Mouse (Mus musculus): ENCODE results near the gene Ttc39a. TPM values are rescaled to one million over a fixed set of nuclear protein-coding genes. Genes with fewer than 3 reads are reported as not detected.
"Not testable (repeated sequence)": the region's sequence is repeated elsewhere in the genome, so short reads cannot be mapped to it uniquely, and the experiment has no call there.

The Ttc39a gene
- polyA plus RNA-seq, 1 experiment, result 0.42 TPM

- Histone ChIP-seq H3K36me3 (ENCODE audit: control insufficient read depth, insufficient read depth) (peaks cover under 1% of the 10 kb centered on the region), H3K27me3 (ENCODE audit: control insufficient read depth, insufficient read depth, insufficient read length) (no peaks in the 10 kb centered on the region), H3ac (ENCODE audit: control insufficient read depth, insufficient read length, low read depth) (no peak overlapping the region), H3K79me2 (ENCODE audit: control insufficient read depth, insufficient read depth) (no peaks in the 10 kb centered on the region), H3K4me3 (ENCODE audit: insufficient read depth, poor library complexity, severe bottlenecking) (no peak overlapping the region), H3K79me3 (ENCODE audit: low read depth) (no peaks in the 10 kb centered on the region)
- TF ChIP-seq CEBPB (IDR thresholded peaks at IDR 0.05; ENCODE audit: low read depth), result no peak
- TF ChIP-seq MYOD1 (IDR thresholded peaks at IDR 0.05; ENCODE audit: control insufficient read depth, insufficient read length, low read depth), result no peak
- TF ChIP-seq FOSL1 (IDR thresholded peaks at IDR 0.05; ENCODE audit: insufficient read depth, low read length, poor library complexity, severe bottlenecking), result no peak
- no peak for TF ChIP-seq MYOG (IDR thresholded peaks at IDR 0.05; ENCODE audit: control insufficient read depth, extremely low read depth, insufficient read length)
- TF ChIP-seq MAX (IDR thresholded peaks at IDR 0.05), result no peak
- TF ChIP-seq USF1 (IDR thresholded peaks at IDR 0.05; ENCODE audit: low read depth), result no peak
- no peak for TF ChIP-seq CTCF (IDR thresholded peaks at IDR 0.05; ENCODE audit: control insufficient read depth, insufficient read depth, insufficient read length)
Observed at GRCm38 (mm10) chr4:109393902-109394301, 12.5 kb upstream of the Ttc39a start.

- H3K4me3 ChIP-seq (ENCODE audit: insufficient read depth, poor library complexity, severe bottlenecking), result no peak overlapping the region
- H3ac ChIP-seq (ENCODE audit: control insufficient read depth, insufficient read length, low read depth), result no peak overlapping the region
- H3K79me2 ChIP-seq (ENCODE audit: control insufficient read depth, insufficient read depth), result no peaks in the 10 kb centered on the region
- TF ChIP-seq MYOD1 (IDR thresholded peaks at IDR 0.05; ENCODE audit: control insufficient read depth, insufficient read length, low read depth), result no peak
- H3K27me3 ChIP-seq (ENCODE audit: control insufficient read depth, insufficient read depth, insufficient read length), result no peaks in the 10 kb centered on the region
- no peaks in the 10 kb centered on the region for H3K79me3 ChIP-seq (ENCODE audit: low read depth)
- no peaks in the 10 kb centered on the region for H3K36me3 ChIP-seq (ENCODE audit: control insufficient read depth, insufficient read depth)
Observed at GRCm38 (mm10) chr4:109394314-109395074, 11.9 kb upstream of the Ttc39a start.

GRCm38 (mm10) chr4:109400366-109400980, 6.0 kb upstream of the Ttc39a start:
- TF ChIP-seq MAX (IDR thresholded peaks at IDR 0.05) (no peak), CEBPB (IDR thresholded peaks at IDR 0.05; ENCODE audit: low read depth) (no peak)
- H3K79me2 ChIP-seq (ENCODE audit: control insufficient read depth, insufficient read depth), result no peaks in the 10 kb centered on the region
- H3K4me3 ChIP-seq (ENCODE audit: insufficient read depth, poor library complexity, severe bottlenecking), result no peak overlapping the region
- H3K79me3 ChIP-seq (ENCODE audit: low read depth), result no peaks in the 10 kb centered on the region
- H3ac ChIP-seq (ENCODE audit: control insufficient read depth, insufficient read length, low read depth), result no peak overlapping the region
- no peaks in the 10 kb centered on the region for H3K27me3 ChIP-seq (ENCODE audit: control insufficient read depth, insufficient read depth, insufficient read length)
- H3K36me3 ChIP-seq (ENCODE audit: control insufficient read depth, insufficient read depth), result no peaks in the 10 kb centered on the region

- no peaks in the 10 kb centered on the region for H3K79me2 ChIP-seq (ENCODE audit: control insufficient read depth, insufficient read depth)
- no peaks in the 10 kb centered on the region for H3K79me3 ChIP-seq (ENCODE audit: low read depth)
- TF ChIP-seq CTCF (IDR thresholded peaks at IDR 0.05; ENCODE audit: control insufficient read depth, insufficient read depth, insufficient read length) (no peak), MYOG (IDR thresholded peaks at IDR 0.05; ENCODE audit: control insufficient read depth, extremely low read depth, insufficient read length) (no peak), CEBPB (IDR thresholded peaks at IDR 0.05; ENCODE audit: low read depth) (no peak), USF1 (IDR thresholded peaks at IDR 0.05; ENCODE audit: low read depth) (no peak), MAX (IDR thresholded peaks at IDR 0.05) (no peak), FOSL1 (IDR thresholded peaks at IDR 0.05; ENCODE audit: insufficient read depth, low read length, poor library complexity, severe bottlenecking) (no peak), MYOD1 (IDR thresholded peaks at IDR 0.05; ENCODE audit: control insufficient read depth, insufficient read length, low read depth) (no peak)
- H3K27me3 ChIP-seq (ENCODE audit: control insufficient read depth, insufficient read depth, insufficient read length), result no peaks in the 10 kb centered on the region
- H3K36me3 ChIP-seq (ENCODE audit: control insufficient read depth, insufficient read depth), result no peaks in the 10 kb centered on the region
- H3ac ChIP-seq (ENCODE audit: control insufficient read depth, insufficient read length, low read depth), result no peak overlapping the region
- H3K4me3 ChIP-seq (ENCODE audit: insufficient read depth, poor library complexity, severe bottlenecking), result no peak overlapping the region
Observed at GRCm38 (mm10) chr4:109401176-109401689, 5.2 kb upstream of the Ttc39a start.

GRCm38 (mm10) chr4:109404908-109405307, 1.5 kb upstream of the Ttc39a start:
- not testable (repeated sequence) for H3ac ChIP-seq (ENCODE audit: control insufficient read depth, insufficient read length, low read depth); H3K4me3 ChIP-seq (ENCODE audit: insufficient read depth, poor library complexity, severe bottlenecking)

GRCm38 (mm10) chr4:109405415-109405814, 1.0 kb upstream of the Ttc39a start:
- Histone ChIP-seq H3K4me3 (ENCODE audit: insufficient read depth, poor library complexity, severe bottlenecking) (no peak overlapping the region), H3K79me2 (ENCODE audit: control insufficient read depth, insufficient read depth) (no peaks in the 10 kb centered on the region), H3K27me3 (ENCODE audit: control insufficient read depth, insufficient read depth, insufficient read length) (no peaks in the 10 kb centered on the region), H3K79me3 (ENCODE audit: low read depth) (no peaks in the 10 kb centered on the region), H3ac (ENCODE audit: control insufficient read depth, insufficient read length, low read depth) (no peak overlapping the region), H3K36me3 (ENCODE audit: control insufficient read depth, insufficient read depth) (no peaks in the 10 kb centered on the region)
- no peak for TF ChIP-seq MAX (IDR thresholded peaks at IDR 0.05)
- TF ChIP-seq MYOG (IDR thresholded peaks at IDR 0.05; ENCODE audit: control insufficient read depth, extremely low read depth, insufficient read length), result no peak
- no peak for TF ChIP-seq FOSL1 (IDR thresholded peaks at IDR 0.05; ENCODE audit: insufficient read depth, low read length, poor library complexity, severe bottlenecking)
- TF ChIP-seq MYOD1 (IDR thresholded peaks at IDR 0.05; ENCODE audit: control insufficient read depth, insufficient read length, low read depth), result no peak
- TF ChIP-seq CEBPB (IDR thresholded peaks at IDR 0.05; ENCODE audit: low read depth), result no peak
- no peak for TF ChIP-seq USF1 (IDR thresholded peaks at IDR 0.05; ENCODE audit: low read depth)
- no peak for TF ChIP-seq CTCF (IDR thresholded peaks at IDR 0.05; ENCODE audit: control insufficient read depth, insufficient read depth, insufficient read length)

More at GRCm38 (mm10) chr4:109404908-109405307, 1.5 kb upstream of the Ttc39a start:
- not testable (repeated sequence) for H3K79me2 ChIP-seq (ENCODE audit: control insufficient read depth, insufficient read depth); H3K27me3 ChIP-seq (ENCODE audit: control insufficient read depth, insufficient read depth, insufficient read length); H3K36me3 ChIP-seq (ENCODE audit: control insufficient read depth, insufficient read depth); H3K79me3 ChIP-seq (ENCODE audit: low read depth)

Measured in C2C12 (cell line).